8 mouse cellular contexts compared by ENCODE assay signal in genomic region chr2:165879403-165880178, GRCm38 (mm10). TPM values are rescaled to one million over a fixed set of nuclear protein-coding genes. Genes with fewer than 3 reads are reported as not detected.
DNase-seq lines count a peak whose midpoint lies in the region; ATAC-seq and TF ChIP-seq lines count a peak whose summit lies in the region.

No protein-coding gene starts in this region.

- no peak for DNase-seq in heart, embryonic 10.5 days (ENCODE audit: low spot score)
- DNase-seq in heart, postnatal 14 days, result no peak
- DNase-seq in Muller cell, postnatal 12 days (ENCODE audit: inconsistent ontology term), result peak; percentile 66
- DNase-seq in left cerebral cortex, postnatal 10 days (ENCODE audit: extremely low spot score in 1 of 2, low spot score in 2 of 2), result no peak

- intact Hi-C loops in heart, postnatal 14 days (cut with DNase I), result no loop called here
- intact Hi-C loops in left cerebral cortex, postnatal 10 days (cut with DNase I), result loop anchor here (5.0 kb wide), 1 partner anchor 52 kb away; no protein-coding TSS in a partner anchor

- peak overlapping the region; percentile 45 for H3K4me3 ChIP-seq in heart, embryonic 10.5 days
- no peak overlapping the region for H3K4me3 ChIP-seq in embryonic fibroblast, embryonic 13.5 days (ENCODE audit: insufficient read depth, low read length)
- peak overlapping the region; percentile 23 for H3K4me3 ChIP-seq in limb, embryonic 12.5 days (replicated peaks)
- no peak overlapping the region for H3K4me3 ChIP-seq in stomach, embryonic 14.5 days (ENCODE audit: low read depth, low read length)

- TF ChIP-seq CTCF in embryonic fibroblast, embryonic 13.5 days (IDR thresholded peaks at IDR 0.05; ENCODE audit: borderline replicate concordance, insufficient read depth, low read length), result no peak

- H3K4me1 ChIP-seq in heart, embryonic 10.5 days, result peaks cover 100% of the 10 kb centered on the region
- H3K4me1 ChIP-seq in embryonic fibroblast, embryonic 13.5 days (ENCODE audit: control insufficient read depth, insufficient read depth, low read length), result peaks cover 46% of the 10 kb centered on the region
- H3K4me1 ChIP-seq in limb, embryonic 12.5 days (replicated peaks), result peaks cover 99% of the 10 kb centered on the region
- H3K4me1 ChIP-seq in stomach, embryonic 14.5 days (ENCODE audit: control insufficient read depth, insufficient read depth, low read length), result peaks cover 92% of the 10 kb centered on the region

- H3K27ac ChIP-seq in heart, embryonic 10.5 days, result peak overlapping the region; percentile 99
- peak overlapping the region; percentile 74 for H3K27ac ChIP-seq in embryonic fibroblast, embryonic 13.5 days (ENCODE audit: insufficient read depth, low read length)
- peak overlapping the region; percentile 100 for H3K27ac ChIP-seq in limb, embryonic 12.5 days
- peak overlapping the region; percentile 100 for H3K27ac ChIP-seq in stomach, embryonic 14.5 days (ENCODE audit: low read length)

- H3K4me2 ChIP-seq in limb, embryonic 12.5 days, result peak overlapping the region; percentile 71
- peak overlapping the region; percentile 88 for H3K4me2 ChIP-seq in stomach, embryonic 14.5 days (replicated peaks; ENCODE audit: low read depth, low read length)

- ATAC-seq in limb, embryonic 12.5 days (ENCODE audit: insufficient number of reproducible peaks, insufficient read depth, low FRiP score, low TSS enrichment, low read depth), result no peak
- ATAC-seq in stomach, embryonic 14.5 days (ENCODE audit: insufficient number of reproducible peaks, insufficient read depth, low FRiP score, low read depth), result no peak
- ATAC-seq in megakaryocyte-erythroid progenitor cell, adult 5-6 weeks (replicated peaks; ENCODE audit: low FRiP score, low TSS enrichment, poor library complexity, severe bottlenecking), result no peak

- H3K27me3 ChIP-seq in heart, embryonic 10.5 days (ENCODE audit: insufficient read depth, poor library complexity, severe bottlenecking), result no peaks in the 10 kb centered on the region
- no peaks in the 10 kb centered on the region for H3K27me3 ChIP-seq in limb, embryonic 12.5 days
- no peaks in the 10 kb centered on the region for H3K27me3 ChIP-seq in stomach, embryonic 14.5 days (ENCODE audit: control insufficient read depth, insufficient read depth, low read length)

- H3K9ac ChIP-seq in limb, embryonic 12.5 days (replicated peaks), result peak overlapping the region; percentile 60
- 0 out of 2 replicates have a peak overlapping the region, but pooled peaks have one; percentile 31 for H3K9ac ChIP-seq in stomach, embryonic 14.5 days (replicated peaks; ENCODE audit: low read depth, low read length)

- 15% methylated on average over 16 of the region's 16 CpGs for WGBS in heart, embryonic 10.5 days
- 10% methylated on average over 16 of the region's 16 CpGs for WGBS in limb, embryonic 12.5 days
- 9% methylated on average over 16 of the region's 16 CpGs for WGBS in stomach, embryonic 14.5 days

- TF ChIP-seq POLR2A in embryonic fibroblast, embryonic 13.5 days (IDR thresholded peaks at IDR 0.05; ENCODE audit: low read depth, low read length), result no peak

- H3K36me3 ChIP-seq in heart, embryonic 10.5 days, result peaks cover 22% of the 10 kb centered on the region
- peaks cover 10% of the 10 kb centered on the region for H3K36me3 ChIP-seq in limb, embryonic 12.5 days
- H3K36me3 ChIP-seq in stomach, embryonic 14.5 days (ENCODE audit: control insufficient read depth, insufficient read depth, low read length), result peaks cover 2% of the 10 kb centered on the region; the same call in 1 of the 2 replicates

- no peaks in the 10 kb centered on the region for H3K9me3 ChIP-seq in heart, embryonic 10.5 days
- H3K9me3 ChIP-seq in limb, embryonic 12.5 days, result no peaks in the 10 kb centered on the region
- H3K9me3 ChIP-seq in stomach, embryonic 14.5 days (ENCODE audit: control insufficient read depth, low read depth, low read length), result no peaks in the 10 kb centered on the region

RNA-seq across cellular contexts. Expression of gene Zmynd8, which starts 19.2 kb away (rescaled TPM):
- polyA plus RNA-seq in heart, embryonic 10.5 days (2016; fragmentation: Nextera tagmentation; extraction: Ambion mirVana), result 57.1 and 58.5 TPM in 2 replicates
- total RNA-seq in heart, postnatal 14 days (2021), result 10 to 100 TPM; 52.0 to 52.5 TPM
- polyA plus RNA-seq in embryonic fibroblast, embryonic 13.5 days (2011; ENCODE audit: insufficient read length, low read depth, missing spikeins), result 65.8 and 66.4 TPM in 2 replicates
- polyA plus RNA-seq in limb, embryonic 12.5 days (2016; fragmentation: Nextera tagmentation; extraction: Ambion mirVana), result 55.3 and 57.0 TPM in 2 replicates
- 53.1 and 57.6 TPM in 2 replicates for polyA plus RNA-seq in stomach, embryonic 14.5 days (2014; fragmentation: Nextera tagmentation; extraction: Ambion mirVana)
- total RNA-seq in left cerebral cortex, postnatal 10 days (2021), result 100 to 1,000 TPM; 101 to 104 TPM
- 70.9 and 80.1 TPM in 2 replicates for total RNA-seq in megakaryocyte-erythroid progenitor cell, adult 5-6 weeks (2014; fragmentation: Nextera tagmentation)
- total RNA-seq in megakaryocyte-erythroid progenitor cell, adult 5-6 weeks (2017), result 27.2 and 42.9 TPM in 2 replicates

Comparison
In these comparisons a context has a peak if more than half of its experiments do, and no peak if none do; other contexts are left out.
1. H3K4me3 ChIP-seq: peak in heart, embryonic 10.5 days (single experiment) and limb, embryonic 12.5 days (single experiment); none in embryonic fibroblast, embryonic 13.5 days (single experiment) and stomach, embryonic 14.5 days (single experiment).
2. Peak in every context shown above with its lines, with median percentiles within 50 percentile points of each other: H3K27ac ChIP-seq.